Mouse (Mus musculus) gastrocnemius, postnatal 10 days (tissue): ENCODE data around the gene Zfp541. TPM values are rescaled to one million over a fixed set of nuclear protein-coding genes. Genes with fewer than 3 reads are reported as not detected.

Experiments used
- DNase-seq: peaks from one replicate; pipeline ENCODE4 v3.0.0; 2021; ENCODE audit warnings: mixed read lengths
- total RNA-seq, 2 experiments: library from RNA; stranded (reverse); gene quantifications; 2 replicates each; pipeline ENCODE4 v1.2.3; 2021

Gene Zfp541
- total RNA-seq, 2 experiments from 2014 or later: not detected

- DNase-seq: no peak
These were observed 17.1 kb upstream of the Zfp541 start for GRCm38 (mm10) chr7:16044531-16044930.

DNA sequence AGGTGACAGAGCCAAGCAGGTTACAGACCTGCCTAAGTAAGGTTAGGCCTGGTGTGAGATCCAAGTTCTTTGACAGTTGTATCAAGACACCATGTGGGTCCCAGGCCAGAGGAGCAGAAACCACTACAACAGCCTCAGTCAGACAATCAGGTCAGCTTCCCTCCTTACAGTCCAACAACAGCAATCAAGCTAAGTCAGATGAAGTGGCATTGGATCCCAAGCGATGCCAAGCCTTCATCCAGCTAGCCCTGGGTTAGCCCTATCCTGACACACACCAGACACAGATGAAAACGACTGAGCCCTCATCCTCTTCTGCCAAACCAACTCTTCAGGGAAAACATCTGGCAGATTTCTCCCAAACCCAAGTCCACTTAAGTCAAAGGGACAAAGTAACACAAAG is 16.1 kb upstream of the Zfp541 start:
- no peak for DNase-seq

DNA sequence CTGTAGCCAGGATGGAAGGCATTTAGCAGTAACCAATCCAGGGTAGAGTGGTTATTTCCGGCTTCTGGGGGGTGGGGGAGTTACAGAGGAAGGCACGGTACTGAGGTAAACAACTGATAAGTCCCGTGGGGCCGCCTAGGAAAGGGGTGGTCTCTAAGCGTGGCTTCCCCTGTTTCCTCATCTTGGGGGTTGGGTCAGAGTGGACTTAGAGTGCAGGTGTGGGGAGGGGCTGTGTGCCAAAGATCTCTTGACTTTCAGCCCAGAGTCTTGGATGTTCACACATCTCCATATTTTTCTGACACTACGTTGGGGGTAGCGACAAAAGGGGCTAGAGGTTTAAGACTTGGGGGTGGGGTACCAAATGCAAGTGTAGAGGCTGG is 15.5 kb upstream of the Zfp541 start:
- peak; percentile 48 for DNase-seq

- peak; percentile 83 for DNase-seq
These were observed 14.9 kb upstream of the Zfp541 start for GRCm38 (mm10) chr7:16046481-16047337.

GRCm38 (mm10) chr7:16047338-16048146 is 14.1 kb upstream of the Zfp541 start, which contains the start of gene Bicra:
TSS of gene Bicra (minus strand) at chr7:16047921.
- peak; percentile 90 for DNase-seq

- DNase-seq: peak; percentile 93
These were observed 13.4 kb upstream of the Zfp541 start for GRCm38 (mm10) chr7:16048164-16048564.

- DNase-seq: no peak
These were observed 12.7 kb upstream of the Zfp541 start for GRCm38 (mm10) chr7:16048675-16049575.

GRCm38 (mm10) chr7:16049576-16049915 is 12.1 kb upstream of the Zfp541 start:
- no peak for DNase-seq

DNA sequence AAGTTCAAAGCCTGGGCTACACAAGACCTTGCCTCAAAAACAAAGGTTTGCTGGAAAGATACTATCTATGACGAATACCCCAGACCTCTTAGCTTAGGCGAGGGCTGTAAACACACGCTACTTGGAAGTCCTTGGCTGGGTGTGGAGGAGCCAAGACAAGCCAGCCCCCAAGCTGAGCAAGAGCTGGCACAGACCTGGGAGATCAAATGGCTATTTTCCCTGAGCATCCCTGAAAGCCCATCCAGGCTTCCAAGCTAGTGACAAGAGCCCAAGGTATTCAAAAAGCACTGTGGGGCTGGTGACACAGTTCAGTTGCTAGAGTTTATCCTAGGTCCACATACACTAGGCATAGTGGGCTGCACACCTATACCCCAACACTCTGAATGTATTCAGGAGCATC is 11.0 kb upstream of the Zfp541 start:
- DNase-seq: no peak

- peak; percentile 78 for DNase-seq
These were observed 9.6 kb upstream of the Zfp541 start for GRCm38 (mm10) chr7:16051883-16052595.

- peak; percentile 93 for DNase-seq
These were observed 8.9 kb upstream of the Zfp541 start for GRCm38 (mm10) chr7:16052684-16053083.

- DNase-seq: no peak
These were observed 8.5 kb upstream of the Zfp541 start for GRCm38 (mm10) chr7:16053105-16053504.

GRCm38 (mm10) chr7:16054966-16055365 is 6.6 kb upstream of the Zfp541 start:
- DNase-seq: no peak

DNA sequence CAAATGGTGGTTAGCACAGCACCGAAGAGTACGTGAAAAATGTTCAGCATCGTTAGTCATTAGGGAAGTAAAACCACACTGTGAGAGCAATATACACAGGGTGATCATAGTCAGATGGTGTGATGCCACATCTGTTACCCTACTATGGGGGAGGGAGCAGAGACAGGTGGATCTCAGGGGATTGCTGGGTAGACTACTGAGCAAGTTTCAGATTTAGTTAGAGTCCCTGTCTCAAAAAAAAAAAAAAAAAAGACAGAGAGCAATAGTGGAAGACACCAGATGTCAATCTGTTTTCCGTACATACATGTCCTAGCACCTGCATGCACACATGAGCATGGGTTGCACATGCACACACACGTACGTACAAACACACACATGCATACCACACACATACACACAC is 5.9 kb upstream of the Zfp541 start:
- no peak for DNase-seq

DNA sequence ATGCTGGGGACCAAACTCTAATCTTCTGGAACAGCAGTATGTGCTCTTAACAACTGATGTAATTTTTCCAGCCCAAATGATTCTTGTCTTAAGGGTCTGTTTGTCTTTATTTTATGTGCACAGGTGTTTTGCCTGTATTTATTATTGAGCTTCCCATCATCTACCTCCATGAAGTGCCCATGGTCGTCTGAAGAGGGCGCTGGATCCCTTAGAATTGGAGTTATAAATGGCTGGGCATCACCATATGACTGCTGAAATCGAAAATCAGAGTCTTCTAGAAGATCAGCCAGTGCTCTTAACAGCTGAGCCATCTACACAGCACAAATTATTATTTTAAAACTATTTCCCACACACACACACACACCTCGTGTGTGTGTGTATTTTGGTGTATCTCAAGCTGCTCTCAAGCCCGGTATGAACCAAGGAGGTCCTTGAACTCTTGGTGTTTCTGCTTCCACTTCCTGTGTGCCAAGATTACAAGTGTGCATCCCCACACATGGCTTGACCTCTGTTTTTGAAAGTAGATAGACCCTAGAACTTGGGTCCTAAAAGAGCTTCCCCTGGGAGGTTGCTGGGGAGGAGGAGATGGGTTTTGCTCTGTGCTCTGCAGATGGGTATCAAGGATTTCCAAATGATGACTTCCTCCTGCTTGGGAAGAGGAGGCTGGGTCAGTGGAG is 5.0 kb upstream of the Zfp541 start:
- DNase-seq: no peak

DNA sequence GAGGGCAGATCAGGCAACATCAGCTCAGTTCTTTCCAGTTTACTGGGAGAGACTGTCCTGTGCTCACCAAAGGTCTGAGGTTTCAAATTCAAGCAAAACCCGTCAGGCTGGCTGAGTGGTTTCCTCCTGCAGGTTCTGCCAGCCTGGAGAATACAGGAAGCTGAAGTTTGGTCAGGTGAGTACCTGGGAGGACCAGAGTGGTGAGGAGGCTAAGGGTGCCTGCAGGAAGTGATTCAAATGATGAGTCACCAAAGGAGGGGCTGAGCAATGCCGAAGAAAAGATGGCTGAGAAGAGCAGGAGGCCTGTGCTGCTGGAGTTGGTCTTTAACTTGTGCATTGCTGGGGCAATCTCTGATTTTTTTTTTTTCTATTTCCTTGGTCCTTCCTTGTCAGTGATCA is 4.5 kb upstream of the Zfp541 start:
- DNase-seq: no peak

GRCm38 (mm10) chr7:16062099-16062420 is 446 bp downstream of the Zfp541 start:
- DNase-seq: no peak

- DNase-seq: no peak
These were observed 1.9 kb downstream of the Zfp541 start for GRCm38 (mm10) chr7:16063490-16063889.

- no peak for DNase-seq
These were observed 9.2 kb downstream of the Zfp541 start for GRCm38 (mm10) chr7:16070846-16071245.

GRCm38 (mm10) chr7:16071906-16072305 is 10.3 kb downstream of the Zfp541 start:
- DNase-seq: no peak

- no peak for DNase-seq
These were observed 18.3 kb downstream of the Zfp541 start for GRCm38 (mm10) chr7:16079947-16080346.
